Mouse (Mus musculus) midbrain, embryonic 12.5 days (tissue): ENCODE results near the gene Ccl7. TPM values are rescaled to one million over a fixed set of nuclear protein-coding genes. Genes with fewer than 3 reads are reported as not detected.

Source experiments
- ATAC-seq: fragments of 200-750 bp; cut with Nextera tagmentation; 2 replicates; pipeline ENCODE4 v1.8.0; 2017; ENCODE audit warnings: low read depth, moderate TSS enrichment, moderate library complexity; ENCODE audit not compliant: low FRiP score
- H3K27ac ChIP-seq: fragments of 300-500 bp; sonication (generic); replicated peaks from 2 replicates; pipeline ENCODE4 v1.5.1; 2016; ENCODE audit warnings: mild to moderate bottlenecking
- H3K27me3 ChIP-seq: fragments of 300-500 bp; sonication (generic); 2 replicates; pipeline ENCODE4 v1.6.1; 2016; ENCODE audit warnings: mild to moderate bottlenecking
- H3K36me3 ChIP-seq: fragments of 300-500 bp; sonication (generic); 2 replicates; pipeline ENCODE4 v1.6.1; 2016
- H3K4me1 ChIP-seq: fragments of 300-500 bp; sonication (generic); 2 replicates; pipeline ENCODE4 v1.6.1; 2016
- H3K4me2 ChIP-seq: fragments of 300-500 bp; sonication (generic); replicated peaks from 2 replicates; pipeline ENCODE4 v1.6.1; 2016; ENCODE audit warnings: mild to moderate bottlenecking, moderate library complexity
- H3K4me3 ChIP-seq: fragments of 300-500 bp; sonication (generic); 2 replicates; pipeline ENCODE4 v1.5.1; 2016; ENCODE audit warnings: mild to moderate bottlenecking
- H3K9ac ChIP-seq: fragments of 300-500 bp; sonication (generic); replicated peaks from 2 replicates; pipeline ENCODE4 v1.6.1; 2016; ENCODE audit warnings: mild to moderate bottlenecking, moderate library complexity
- H3K9me3 ChIP-seq: fragments of 300-500 bp; sonication (generic); 2 replicates; pipeline ENCODE4 v1.6.1; 2016; ENCODE audit warnings: mild to moderate bottlenecking
- WGBS: fragments of 180-500 bp; shearing (Covaris S2); methylation state at CpG from one replicate; pipeline ENCODE4 v1.1.7; 2016; 5-methylcytosine and 5-hydroxymethylcytosine counted together
- polyA plus RNA-seq: library from polyadenylated mRNA; unstranded; fragments of >200 nt; fragmentation: Nextera tagmentation; extraction: Ambion mirVana; gene quantifications from 2 replicates; pipeline ENCODE4 v1.2.1, GENCODE M21; 2016

Ccl7 gene
- polyA plus RNA-seq, 1 experiment from 2014 or later: 1.8 TPM

DNA sequence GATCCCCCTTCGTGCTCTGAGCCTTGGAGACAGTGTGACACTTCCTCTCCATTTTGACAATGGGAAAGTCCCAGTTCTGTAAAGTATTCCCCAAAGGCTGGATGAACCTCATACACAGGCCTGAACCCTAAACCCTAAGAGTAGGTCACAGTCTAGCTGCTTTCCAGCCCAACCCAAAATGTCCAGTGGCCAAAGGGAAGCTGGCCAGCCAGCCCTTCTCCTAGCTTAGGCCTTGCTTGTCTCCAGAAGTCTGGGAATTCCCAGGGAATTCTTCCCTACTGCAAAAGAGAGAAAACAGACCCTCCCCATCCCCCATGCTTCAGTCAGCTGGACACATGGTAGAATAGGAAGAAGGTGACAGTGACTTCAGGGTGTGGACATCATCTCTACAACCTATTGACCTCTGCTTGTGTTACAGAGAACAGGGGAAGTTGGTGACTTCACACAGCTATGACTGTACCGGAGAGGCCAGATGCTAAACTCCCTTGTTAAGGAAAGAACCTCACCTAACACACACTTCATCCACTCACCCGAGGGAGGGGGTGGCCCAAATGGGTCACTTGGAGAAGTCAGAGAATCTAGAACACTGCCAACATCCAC lies 29.2 kb upstream of the Ccl7 start:
- Histone ChIP-seq H3K4me3 (no peak overlapping the region), H3K4me2 (no peak overlapping the region), H3K27ac (no peak overlapping the region), H3K36me3 (no peaks in the 10 kb centered on the region), H3K4me1 (no peaks in the 10 kb centered on the region; the same call in 1 of the 2 replicates), H3K27me3 (no peaks in the 10 kb centered on the region), H3K9ac (no peak overlapping the region), H3K9me3 (no peaks in the 10 kb centered on the region)
- ATAC-seq: no peak
- 86% methylated on average over 3 of the region's 3 CpGs for WGBS

DNA sequence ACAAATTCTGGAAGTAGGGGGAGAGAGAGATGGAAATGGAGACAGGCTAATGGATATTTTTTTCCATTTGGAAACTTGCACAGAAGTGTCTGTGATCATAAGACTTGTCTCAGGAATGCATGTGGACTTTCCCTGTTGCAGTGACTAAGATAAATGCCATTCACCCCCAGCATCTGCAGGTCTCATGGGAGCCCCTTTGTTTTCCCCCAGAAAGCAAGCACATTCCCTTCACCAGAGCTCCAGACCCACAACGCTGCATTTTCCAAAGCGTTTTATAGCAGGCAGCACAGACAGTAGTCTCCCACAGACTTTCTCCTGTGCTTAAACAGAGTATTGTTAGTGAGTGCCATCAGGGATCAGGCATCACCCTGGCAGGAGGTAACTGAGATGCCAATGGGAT lies 26.1 kb upstream of the Ccl7 start:
- Histone ChIP-seq H3K9me3 (no peaks in the 10 kb centered on the region), H3K36me3 (no peaks in the 10 kb centered on the region), H3K9ac (no peak overlapping the region), H3K27ac (no peak overlapping the region), H3K4me2 (no peak overlapping the region), H3K4me3 (no peak overlapping the region), H3K27me3 (no peaks in the 10 kb centered on the region), H3K4me1 (no peaks in the 10 kb centered on the region; the same call in 1 of the 2 replicates)
- WGBS: 65% methylated on average over 2 of the region's 2 CpGs
- ATAC-seq: no peak

GRCm38 (mm10) chr11:82019793-82020192 lies 25.7 kb upstream of the Ccl7 start:
- no peaks in the 10 kb centered on the region for H3K27me3 ChIP-seq
- ATAC-seq: no peak
- no peak overlapping the region for H3K27ac ChIP-seq

DNA sequence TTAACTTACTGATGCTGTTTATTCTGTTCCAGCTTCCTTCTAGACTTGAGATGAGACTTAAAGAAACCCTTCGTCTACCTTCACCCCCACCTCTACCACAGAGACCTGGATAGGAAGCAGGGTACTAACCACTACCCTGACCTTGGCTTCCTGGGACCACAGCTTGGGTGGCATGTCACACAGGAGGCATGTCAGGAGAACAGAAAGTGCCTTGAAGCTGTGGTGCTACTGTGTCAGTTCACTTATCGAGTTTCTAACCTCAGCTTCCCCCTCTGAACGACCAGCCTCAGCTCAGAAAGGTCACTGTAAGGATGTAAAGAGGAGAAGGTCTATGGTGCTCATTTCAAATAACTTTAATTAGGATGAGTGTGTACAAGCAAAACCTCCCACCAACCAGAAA lies 24.1 kb upstream of the Ccl7 start:
- Histone ChIP-seq H3K4me3 (no peak overlapping the region), H3K9ac (no peak overlapping the region), H3K27ac (no peak overlapping the region), H3K9me3 (no peaks in the 10 kb centered on the region), H3K36me3 (no peaks in the 10 kb centered on the region), H3K4me2 (no peak overlapping the region), H3K27me3 (no peaks in the 10 kb centered on the region), H3K4me1 (no peaks in the 10 kb centered on the region; the same call in 1 of the 2 replicates)
- ATAC-seq: no peak
- WGBS: 84% methylated on average over 3 of the region's 3 CpGs

More at GRCm38 (mm10) chr11:82019793-82020192, 25.7 kb upstream of the Ccl7 start:
- Histone ChIP-seq H3K4me1 (no peaks in the 10 kb centered on the region; the same call in 1 of the 2 replicates), H3K9ac (no peak overlapping the region), H3K9me3 (no peaks in the 10 kb centered on the region), H3K4me2 (no peak overlapping the region), H3K36me3 (no peaks in the 10 kb centered on the region), H3K4me3 (no peak overlapping the region)

DNA sequence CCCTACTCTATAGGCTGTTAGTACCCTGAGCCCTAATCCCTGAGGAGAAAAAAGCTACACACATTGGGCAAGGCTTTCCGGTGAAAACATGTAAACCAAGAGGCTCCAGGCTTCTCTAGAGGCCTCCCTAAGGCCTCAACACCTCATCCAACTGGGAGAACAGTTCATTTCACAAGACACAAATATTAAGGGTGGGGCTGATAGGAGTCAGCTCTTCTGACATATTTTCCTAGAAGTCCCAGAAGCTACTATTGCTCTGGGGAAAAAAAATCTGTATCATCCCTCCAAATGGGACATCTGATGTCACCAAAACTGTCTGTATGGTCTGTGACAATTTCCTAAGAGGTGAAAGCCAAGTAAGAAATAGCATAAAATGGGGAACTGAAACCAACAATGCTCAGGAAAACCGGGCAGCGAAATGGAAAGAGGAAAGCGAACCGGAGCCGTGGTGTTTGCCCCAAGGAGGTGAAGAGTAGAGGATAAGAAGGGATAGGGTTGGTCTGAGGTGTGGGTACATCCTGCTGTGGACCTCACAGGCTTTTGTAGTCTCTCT lies 22.9 kb upstream of the Ccl7 start:
- no peak overlapping the region for H3K27ac ChIP-seq
- H3K4me3 ChIP-seq: no peak overlapping the region
- H3K9me3 ChIP-seq: no peaks in the 10 kb centered on the region
- no peak overlapping the region for H3K4me2 ChIP-seq
- no peak for ATAC-seq
- no peaks in the 10 kb centered on the region for H3K36me3 ChIP-seq
- WGBS: 87% methylated on average over 6 of the region's 6 CpGs
- H3K4me1 ChIP-seq: no peaks in the 10 kb centered on the region; the same call in 1 of the 2 replicates
- H3K27me3 ChIP-seq: no peaks in the 10 kb centered on the region
- no peak overlapping the region for H3K9ac ChIP-seq

DNA sequence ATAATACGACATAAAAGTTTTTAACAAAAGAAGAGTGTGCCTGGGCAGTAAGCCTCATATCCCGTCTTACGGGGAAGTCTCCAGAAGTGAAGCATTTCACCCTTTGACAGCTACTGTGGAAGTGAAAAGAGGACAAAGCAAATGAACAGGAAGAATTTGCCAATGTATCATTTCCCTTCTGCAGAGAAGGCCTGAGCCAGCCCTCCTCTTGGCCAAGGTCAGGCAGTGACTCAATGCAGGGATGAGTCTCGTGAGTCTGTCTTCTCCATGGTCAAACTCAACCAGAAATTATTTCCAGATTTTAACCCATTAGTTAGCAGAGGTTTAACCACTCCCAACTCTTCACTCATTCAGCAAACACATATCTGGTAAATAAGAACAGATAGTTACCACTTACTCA lies 21.7 kb upstream of the Ccl7 start:
- Histone ChIP-seq H3K4me3 (no peak overlapping the region), H3K27ac (no peak overlapping the region), H3K9ac (no peak overlapping the region), H3K4me1 (no peaks in the 10 kb centered on the region; the same call in 1 of the 2 replicates), H3K9me3 (no peaks in the 10 kb centered on the region), H3K36me3 (no peaks in the 10 kb centered on the region), H3K4me2 (no peak overlapping the region), H3K27me3 (no peaks in the 10 kb centered on the region)
- WGBS: 87% methylated on average over 4 of the region's 4 CpGs
- no peak for ATAC-seq

- WGBS: 60% methylated on average over 2 of the region's 2 CpGs
- Histone ChIP-seq H3K4me2 (no peak overlapping the region), H3K9ac (no peak overlapping the region), H3K27me3 (no peaks in the 10 kb centered on the region), H3K9me3 (no peaks in the 10 kb centered on the region), H3K4me3 (no peak overlapping the region), H3K4me1 (no peaks in the 10 kb centered on the region), H3K27ac (no peak overlapping the region), H3K36me3 (no peaks in the 10 kb centered on the region)
- ATAC-seq: no peak
Measured at GRCm38 (mm10) chr11:82030171-82030570, 15.3 kb upstream of the Ccl7 start.

DNA sequence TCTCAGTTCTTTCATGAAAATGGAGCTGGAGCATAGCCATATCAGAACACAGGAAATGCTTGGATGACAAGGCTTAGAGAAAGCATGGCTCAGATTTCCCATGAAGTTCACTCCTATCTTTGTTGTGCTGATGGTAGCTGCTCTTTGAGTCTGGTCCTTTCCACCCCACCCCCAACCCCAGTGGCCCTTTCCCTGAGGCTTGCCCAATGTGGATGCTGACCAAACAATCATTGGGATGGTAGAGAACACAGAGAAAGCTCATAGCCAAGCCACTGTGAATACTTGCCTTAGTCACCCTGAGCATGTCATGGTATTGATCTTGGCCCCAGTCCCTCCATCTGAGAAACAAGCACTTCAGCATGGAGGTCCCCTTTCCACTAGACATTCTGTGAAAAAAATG lies 13.4 kb upstream of the Ccl7 start:
- no peaks in the 10 kb centered on the region for H3K36me3 ChIP-seq
- H3K4me1 ChIP-seq: no peaks in the 10 kb centered on the region
- no peak for ATAC-seq
- no peak overlapping the region for H3K9ac ChIP-seq
- no peak overlapping the region for H3K27ac ChIP-seq
- no peaks in the 10 kb centered on the region for H3K9me3 ChIP-seq
- H3K4me3 ChIP-seq: no peak overlapping the region
- no peak overlapping the region for H3K4me2 ChIP-seq
- H3K27me3 ChIP-seq: no peaks in the 10 kb centered on the region

DNA sequence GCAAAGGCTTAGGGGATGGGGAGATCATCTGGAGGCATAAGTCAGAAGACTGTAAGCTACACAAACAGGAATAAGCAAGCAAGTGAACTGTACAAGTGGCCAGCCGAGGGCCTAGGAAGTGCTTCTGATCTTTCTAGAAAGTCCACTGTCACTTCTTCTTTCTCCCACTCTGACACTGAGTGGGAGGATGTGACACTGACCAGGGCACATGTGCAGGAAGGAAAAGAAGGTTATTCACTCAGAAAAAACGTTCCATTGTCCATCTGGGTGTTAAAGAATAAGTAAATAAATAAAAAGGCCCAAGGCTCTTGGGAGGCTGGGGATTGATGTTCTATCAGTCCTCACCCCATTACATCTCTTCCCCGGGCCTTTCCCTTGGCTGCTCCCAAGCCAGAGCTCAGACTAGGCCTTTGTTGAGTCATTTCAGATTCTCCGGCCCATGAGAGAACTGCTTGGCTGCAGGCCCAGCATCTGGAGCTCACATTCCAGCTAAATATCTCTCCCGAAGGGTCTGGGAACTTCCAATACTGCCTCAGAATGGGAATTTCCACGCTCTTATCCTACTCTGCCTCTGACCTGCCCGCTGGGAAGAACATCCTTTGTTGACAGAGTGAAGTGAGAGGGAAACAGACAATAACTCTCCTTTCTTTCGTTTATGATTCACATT lies 12.7 kb upstream of the Ccl7 start:
- no peak overlapping the region for H3K9ac ChIP-seq
- H3K27me3 ChIP-seq: no peaks in the 10 kb centered on the region
- H3K4me1 ChIP-seq: no peaks in the 10 kb centered on the region
- H3K4me2 ChIP-seq: no peak overlapping the region
- no peaks in the 10 kb centered on the region for H3K9me3 ChIP-seq
- no peak for ATAC-seq
- no peak overlapping the region for H3K4me3 ChIP-seq
- 51% methylated on average over 8 of the region's 8 CpGs for WGBS
- no peaks in the 10 kb centered on the region for H3K36me3 ChIP-seq
- no peak overlapping the region for H3K27ac ChIP-seq

DNA sequence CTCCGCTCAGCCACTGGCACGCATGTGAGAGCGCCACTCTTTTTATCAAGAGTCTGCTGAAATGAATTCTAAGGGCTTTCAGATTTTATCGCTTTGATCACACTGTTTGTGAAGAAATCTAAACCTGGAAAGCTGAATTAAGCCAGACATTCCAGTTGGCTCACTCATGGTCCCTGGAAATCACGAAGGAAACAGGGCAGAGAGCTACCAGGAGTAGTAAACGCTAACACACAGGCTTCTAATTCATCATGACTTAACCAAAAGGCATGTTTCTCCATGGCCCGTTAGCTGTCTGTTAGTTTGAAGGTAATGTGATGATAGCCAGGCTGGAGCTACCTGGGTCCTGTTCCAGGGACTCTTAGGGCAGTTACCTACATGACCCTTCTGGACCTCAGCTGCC lies 11.1 kb upstream of the Ccl7 start:
- Histone ChIP-seq H3K36me3 (no peaks in the 10 kb centered on the region), H3K4me1 (no peaks in the 10 kb centered on the region), H3K27me3 (no peaks in the 10 kb centered on the region), H3K27ac (no peak overlapping the region), H3K9me3 (no peaks in the 10 kb centered on the region), H3K9ac (no peak overlapping the region), H3K4me2 (no peak overlapping the region), H3K4me3 (no peak overlapping the region)
- WGBS: 94% methylated on average over 7 of the region's 7 CpGs
- ATAC-seq: no peak

GRCm38 (mm10) chr11:82035356-82035755 lies 10.2 kb upstream of the Ccl7 start, which contains the start of gene Ccl2:
TSS of gene Ccl2 (plus strand) at chr11:82035571.
- Histone ChIP-seq H3K4me1 (no peaks in the 10 kb centered on the region), H3K27me3 (no peaks in the 10 kb centered on the region), H3K4me3 (no peak within 1 kb of the TSS), H3K4me2 (no peak within 1 kb of the TSS), H3K27ac (no peak within 1 kb of the TSS), H3K36me3 (no peaks in the 10 kb centered on the region), H3K9me3 (no peaks in the 10 kb centered on the region), H3K9ac (no peak within 1 kb of the TSS)
- 55% methylated on average over 5 of the region's 5 CpGs for WGBS
- no peak for ATAC-seq

- Histone ChIP-seq H3K27me3 (no peaks in the 10 kb centered on the region), H3K9ac (no peak overlapping the region), H3K4me1 (no peaks in the 10 kb centered on the region), H3K27ac (no peak overlapping the region), H3K9me3 (no peaks in the 10 kb centered on the region), H3K36me3 (no peaks in the 10 kb centered on the region), H3K4me2 (no peak overlapping the region), H3K4me3 (no peak overlapping the region)
- WGBS: 85% methylated on average over 2 of the region's 2 CpGs
- ATAC-seq: no peak
Measured at GRCm38 (mm10) chr11:82035857-82036256, 9.7 kb upstream of the Ccl7 start.
